Mouse (Mus musculus) stomach, postnatal 0 days (tissue): ENCODE measurements around the gene Gli2.

Experiments used
- CTCF ChIP-seq: IDR thresholded peaks from 2 replicates; pipeline ENCODE4 v1.5.1; 2016; ENCODE audit warnings: antibody characterized with exemption, low read depth, mild to moderate bottlenecking, moderate library complexity
- EP300 ChIP-seq: optimal IDR thresholded peaks from 2 replicates; pipeline ENCODE3; 2016; ENCODE audit warnings: antibody characterized with exemption

GRCm38 (mm10) chr1:119076333-119076732 is 22.9 kb upstream of the Gli2 start:
- no peak for TF ChIP-seq EP300
- TF ChIP-seq CTCF, result no peak
